In genomic region chr3:85369157-85369556, GRCm38 (mm10) we compare ENCODE assay signal across 14 mouse cellular contexts.
DNase-seq lines count a peak whose midpoint lies in the region; ATAC-seq lines count a peak whose summit lies in the region.
"Had no signal": no experiment of that assay in that cellular context is flagged by ENCODE, and none has a peak within 500 bp of the region (broad histone marks: within the 10 kb centered on the region; RNA-seq: fewer than 3 reads in every experiment).

No protein-coding gene starts in this region.

- DNase-seq in heart, adult 11 months: peak; percentile 90
- DNase-seq in heart, adult 8-10 months (ENCODE audit: low spot score): no peak
- no peak for DNase-seq in midbrain, embryonic 11.5 days (ENCODE audit: low spot score, missing footprints)
- DNase-seq in midbrain, embryonic 14.5 days: no peak
- peak; percentile 9 for DNase-seq in yolk sac, embryonic 10.5 days (ENCODE audit: low spot score)
- no peak for DNase-seq in kidney, postnatal 25 days
- DNase-seq: cerebellum, postnatal 10 days; thymus, postnatal 36 days had no signal

- H3K9ac ChIP-seq in midbrain, embryonic 11.5 days (ENCODE audit: low read length): no peak overlapping the region
- no peak overlapping the region for H3K9ac ChIP-seq in midbrain, embryonic 14.5 days (replicated peaks; ENCODE audit: low read length)
- H3K9ac ChIP-seq in heart, embryonic 15.5 days: no peak overlapping the region
- H3K9ac ChIP-seq: hindbrain, embryonic 15.5 days; kidney, embryonic 15.5 days; liver, embryonic 12.5 days had no signal

- ATAC-seq in midbrain, embryonic 11.5 days (ENCODE audit: low FRiP score): peak; percentile 27; the same call in 1 of the 2 replicates
- no peak for ATAC-seq in midbrain, embryonic 14.5 days (ENCODE audit: low FRiP score, low TSS enrichment)
- peak; percentile 71 for ATAC-seq in heart, embryonic 15.5 days (replicated peaks; ENCODE audit: insufficient number of reproducible peaks, insufficient read depth, low FRiP score, low read depth)
- ATAC-seq: CD4-positive, CD25-positive, alpha-beta regulatory T cell, adult 4 months; liver, embryonic 12.5 days had no signal

- no peaks in the 10 kb centered on the region for H3K27me3 ChIP-seq in midbrain, embryonic 11.5 days (ENCODE audit: control insufficient read depth, insufficient read depth, low read length)
- no peaks in the 10 kb centered on the region for H3K27me3 ChIP-seq in midbrain, embryonic 14.5 days (ENCODE audit: control insufficient read depth, insufficient read depth, low read length)
- no peaks in the 10 kb centered on the region for H3K27me3 ChIP-seq in heart, embryonic 15.5 days
- H3K27me3 ChIP-seq: hindbrain, embryonic 15.5 days; kidney, embryonic 15.5 days; liver, embryonic 12.5 days had no signal

- 72% methylated on average over 5 of the region's 5 CpGs for WGBS in midbrain, embryonic 11.5 days
- WGBS in midbrain, embryonic 14.5 days: 64% methylated on average over 5 of the region's 5 CpGs
- WGBS in heart, embryonic 15.5 days: 37% methylated on average over 5 of the region's 5 CpGs

- no peaks in the 10 kb centered on the region for H3K4me1 ChIP-seq in midbrain, embryonic 11.5 days (ENCODE audit: control insufficient read depth, insufficient read depth, low read length)
- 0 out of 2 replicates have a peak, but pooled peaks cover 5% of the 10 kb centered on the region for H3K4me1 ChIP-seq in midbrain, embryonic 14.5 days (ENCODE audit: control insufficient read depth, insufficient read depth, low read length)
- H3K4me1 ChIP-seq in heart, embryonic 15.5 days (replicated peaks): peaks cover 39% of the 10 kb centered on the region
- H3K4me1 ChIP-seq: hindbrain, embryonic 15.5 days had no signal

- no peak overlapping the region for H3K27ac ChIP-seq in midbrain, embryonic 11.5 days (ENCODE audit: low read depth, low read length)
- H3K27ac ChIP-seq in midbrain, embryonic 14.5 days (replicated peaks; ENCODE audit: low read depth, low read length): no peak overlapping the region
- H3K27ac ChIP-seq in heart, embryonic 15.5 days: peak overlapping the region; percentile 67
- H3K27ac ChIP-seq: hindbrain, embryonic 15.5 days; kidney, embryonic 15.5 days; liver, embryonic 12.5 days; macrophage had no signal

- H3K9me3 ChIP-seq in midbrain, embryonic 11.5 days (ENCODE audit: control insufficient read depth, low read length): no peaks in the 10 kb centered on the region
- H3K9me3 ChIP-seq in midbrain, embryonic 14.5 days (ENCODE audit: control insufficient read depth, low read length): no peaks in the 10 kb centered on the region
- no peaks in the 10 kb centered on the region for H3K9me3 ChIP-seq in heart, embryonic 15.5 days (replicated peaks)
- H3K9me3 ChIP-seq: hindbrain, embryonic 15.5 days; kidney, embryonic 15.5 days; liver, embryonic 12.5 days had no signal

- no peaks in the 10 kb centered on the region for H3K36me3 ChIP-seq in midbrain, embryonic 11.5 days (ENCODE audit: control insufficient read depth, insufficient read depth, low read length)
- no peaks in the 10 kb centered on the region for H3K36me3 ChIP-seq in midbrain, embryonic 14.5 days (ENCODE audit: control insufficient read depth, insufficient read depth, low read length)
- H3K36me3 ChIP-seq in heart, embryonic 15.5 days: no peaks in the 10 kb centered on the region
- H3K36me3 ChIP-seq: hindbrain, embryonic 15.5 days; kidney, embryonic 15.5 days; liver, embryonic 12.5 days had no signal

- no peak overlapping the region for H3K4me2 ChIP-seq in midbrain, embryonic 11.5 days
- no peak overlapping the region for H3K4me2 ChIP-seq in midbrain, embryonic 14.5 days (ENCODE audit: low read length)
- H3K4me2 ChIP-seq in heart, embryonic 15.5 days: 0 out of 2 replicates have a peak overlapping the region, but pooled peaks have one; percentile 3
- H3K4me2 ChIP-seq: hindbrain, embryonic 15.5 days; kidney, embryonic 15.5 days; liver, embryonic 12.5 days had no signal

- no peak overlapping the region for H3K4me3 ChIP-seq in midbrain, embryonic 11.5 days (ENCODE audit: low read depth, low read length)
- H3K4me3 ChIP-seq in midbrain, embryonic 14.5 days (replicated peaks; ENCODE audit: low read depth, low read length): no peak overlapping the region
- H3K4me3 ChIP-seq in heart, embryonic 15.5 days: no peak overlapping the region
- H3K4me3 ChIP-seq: hindbrain, embryonic 15.5 days; kidney, embryonic 15.5 days; liver, embryonic 12.5 days had no signal

Comparison
In these comparisons a context has a peak if more than half of its experiments do, and no peak if none do; other contexts are left out.
1. DNase-seq: peak in heart, adult 11 months (single experiment) and yolk sac, embryonic 10.5 days (single experiment); none in heart, adult 8-10 months (single experiment), midbrain, embryonic 11.5 days (single experiment), midbrain, embryonic 14.5 days (single experiment) and kidney, postnatal 25 days (0 of 2).